Mouse (Mus musculus) C2C12 (cell line): ENCODE measurements at regions not wholly inside any gene's neighbourhood (a gene's known extent, or its start where the extent isn't known, plus 50 kb on each side); places are given as distances from the start of the nearest gene placed in this dataset.

Experiments
- H3K27me3 ChIP-seq: one replicate; pipeline ENCODE4 v1.6.1; 2011; ENCODE audit not compliant: control insufficient read depth, insufficient read depth, insufficient read length
- H3K36me3 ChIP-seq: one replicate; pipeline ENCODE4 v1.6.1; 2011; ENCODE audit not compliant: control insufficient read depth, insufficient read depth
- H3K4me3 ChIP-seq: one replicate; pipeline ENCODE4 v1.5.1; 2011; ENCODE audit warnings: mild to moderate bottlenecking, control low read depth; ENCODE audit not compliant: poor library complexity, insufficient read depth, severe bottlenecking
- H3K79me2 ChIP-seq: one replicate; pipeline ENCODE4 v1.6.1; 2011; ENCODE audit not compliant: control insufficient read depth, insufficient read depth
- H3K79me3 ChIP-seq: one replicate; pipeline ENCODE4 v1.6.1; 2011; ENCODE audit warnings: low read depth, control low read depth
- H3ac ChIP-seq: one replicate; pipeline ENCODE3; 2011; ENCODE audit warnings: low read depth; ENCODE audit not compliant: control insufficient read depth, insufficient read length
- CEBPB ChIP-seq: IDR thresholded peaks from one replicate; pipeline ENCODE4 v1.6.1; 2011; ENCODE audit warnings: low read depth, mild to moderate bottlenecking, control low read depth, moderate library complexity
- CTCF ChIP-seq: IDR thresholded peaks from one replicate; pipeline ENCODE4 v1.5.1; 2011; ENCODE audit not compliant: control insufficient read depth, insufficient read depth, insufficient read length
- FOSL1 ChIP-seq: IDR thresholded peaks from one replicate; pipeline ENCODE4 v1.8.0; 2011; ENCODE audit warnings: mild to moderate bottlenecking, low read length; ENCODE audit not compliant: poor library complexity, insufficient read depth, severe bottlenecking
- MAX ChIP-seq: IDR thresholded peaks from one replicate; pipeline ENCODE4 v1.6.1; 2011; ENCODE audit warnings: mild to moderate bottlenecking, control low read depth
- MYOD1 ChIP-seq: IDR thresholded peaks from one replicate; pipeline ENCODE4 v1.6.1; 2011; ENCODE audit warnings: low read depth; ENCODE audit not compliant: control insufficient read depth, insufficient read length
- MYOG ChIP-seq: IDR thresholded peaks from one replicate; pipeline ENCODE4 v1.6.1; 2011; ENCODE audit not compliant: control insufficient read depth, insufficient read length; ENCODE audit errors: extremely low read depth
- USF1 ChIP-seq: IDR thresholded peaks from one replicate; pipeline ENCODE4 v1.6.1; 2011; ENCODE audit warnings: low read depth, mild to moderate bottlenecking, control low read depth, moderate library complexity

DNA sequence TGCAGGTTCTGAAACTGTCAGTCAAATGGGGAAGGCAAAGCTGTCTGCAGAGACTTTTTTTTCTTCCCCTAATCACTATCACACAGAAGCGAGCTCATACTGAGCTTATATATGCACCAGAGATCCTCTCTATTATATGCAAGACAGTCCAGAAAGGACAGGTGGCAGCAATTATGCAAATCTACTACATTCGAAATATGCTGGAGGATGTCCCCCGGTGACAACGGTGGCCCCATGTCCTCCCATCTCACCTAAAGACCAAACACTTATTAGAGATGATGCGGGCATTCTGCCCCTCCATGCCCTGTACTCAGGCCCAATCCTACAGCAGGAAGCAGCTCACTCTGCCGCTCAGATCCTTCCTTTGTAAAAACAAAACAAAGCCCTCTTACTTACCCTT is 280.4 kb downstream of the Atp23 start:
- H3K4me3 ChIP-seq: no peak overlapping the region
- no peaks in the 10 kb centered on the region for H3K27me3 ChIP-seq
- no peaks in the 10 kb centered on the region for H3K36me3 ChIP-seq
- no peaks in the 10 kb centered on the region for H3K79me2 ChIP-seq
- H3ac ChIP-seq: no peak overlapping the region
- TF ChIP-seq MYOD1 (no peak), CTCF (no peak), MYOG (no peak), FOSL1 (no peak), MAX (no peak), CEBPB (no peak), USF1 (no peak)
- H3K79me3 ChIP-seq: no peaks in the 10 kb centered on the region

DNA sequence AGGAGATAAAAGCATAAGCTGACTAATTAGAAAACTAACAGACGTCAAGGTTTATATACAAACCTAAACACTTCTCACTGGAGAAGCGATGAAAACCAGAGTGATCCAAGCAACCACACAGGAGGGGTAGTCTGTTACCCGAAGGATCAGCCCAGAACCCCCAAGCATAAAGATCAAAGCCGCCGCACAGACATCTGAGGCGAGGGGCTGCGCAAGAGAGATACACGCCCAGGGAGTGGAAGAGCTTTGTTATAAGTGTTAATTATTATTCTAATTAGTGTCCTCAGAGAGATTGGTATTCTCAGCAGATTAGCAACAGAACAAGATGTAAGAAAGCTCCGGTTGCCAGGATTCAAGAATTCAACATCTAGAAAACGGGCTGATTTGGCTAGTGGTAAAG is 281.2 kb downstream of the Atp23 start:
- TF ChIP-seq FOSL1 (no peak), USF1 (no peak), MYOD1 (no peak)
- H3K79me2 ChIP-seq: no peaks in the 10 kb centered on the region
- H3ac ChIP-seq: no peak overlapping the region
- H3K79me3 ChIP-seq: no peaks in the 10 kb centered on the region
- no peak overlapping the region for H3K4me3 ChIP-seq
- no peaks in the 10 kb centered on the region for H3K36me3 ChIP-seq
- H3K27me3 ChIP-seq: no peaks in the 10 kb centered on the region

DNA sequence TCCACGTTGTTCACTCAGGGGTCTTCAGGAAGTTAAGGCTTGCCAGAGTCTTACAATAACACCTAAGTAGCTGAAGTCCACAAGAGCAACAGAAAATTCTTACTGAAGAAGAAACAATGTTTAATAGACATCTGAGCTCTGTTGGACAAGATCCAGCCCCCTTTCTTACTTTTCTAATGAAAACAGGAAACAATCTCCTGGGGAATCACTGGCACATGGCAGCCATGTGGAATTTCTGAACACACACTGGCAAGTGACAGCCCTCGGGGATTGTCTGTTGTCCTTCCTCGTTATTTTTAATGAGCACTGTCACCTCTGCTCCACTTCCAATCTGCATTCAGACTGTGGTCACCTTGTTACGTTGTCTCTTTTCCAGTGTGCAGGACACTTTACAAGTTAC is 288.9 kb downstream of the Atp23 start:
- TF ChIP-seq MAX: no peak
- no peak for TF ChIP-seq CEBPB
- TF ChIP-seq MYOG: no peak
- no peak for TF ChIP-seq MYOD1
- TF ChIP-seq CTCF: no peak
- TF ChIP-seq FOSL1: no peak
- Histone ChIP-seq H3K27me3 (no peaks in the 10 kb centered on the region), H3K79me2 (no peaks in the 10 kb centered on the region), H3K36me3 (no peaks in the 10 kb centered on the region), H3K79me3 (no peaks in the 10 kb centered on the region), H3ac (no peak overlapping the region), H3K4me3 (no peak overlapping the region)

GRCm38 (mm10) chr10:126610506-126610905 is 290.6 kb downstream of the Atp23 start:
- Histone ChIP-seq H3K79me2 (no peaks in the 10 kb centered on the region), H3K4me3 (no peak overlapping the region), H3ac (no peak overlapping the region), H3K79me3 (no peaks in the 10 kb centered on the region), H3K27me3 (no peaks in the 10 kb centered on the region), H3K36me3 (no peaks in the 10 kb centered on the region)
- TF ChIP-seq USF1 (no peak), MAX (no peak), MYOG (no peak), MYOD1 (no peak), CTCF (no peak), FOSL1 (no peak), CEBPB (no peak)

DNA sequence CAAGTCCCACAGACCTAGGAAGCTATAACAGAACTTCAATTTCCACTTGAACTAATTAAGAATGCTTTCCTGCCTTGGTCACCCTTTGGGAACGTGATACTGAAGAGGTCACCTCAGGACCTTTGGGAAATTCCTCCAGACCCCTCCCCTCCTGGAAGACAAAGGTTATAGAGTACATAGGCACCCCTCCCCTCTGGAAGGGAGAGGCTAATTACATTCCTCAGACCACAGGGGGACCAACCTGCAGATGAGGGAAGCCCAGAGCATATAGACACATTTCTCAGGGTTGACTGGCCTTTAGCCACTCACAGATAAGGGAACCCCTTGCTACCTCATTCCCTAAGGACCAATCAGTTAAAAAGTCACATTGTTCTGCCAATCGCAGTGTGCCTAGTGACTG is 301.5 kb downstream of the Atp23 start:
- no peaks in the 10 kb centered on the region for H3K79me2 ChIP-seq
- no peaks in the 10 kb centered on the region for H3K36me3 ChIP-seq
- no peak overlapping the region for H3K4me3 ChIP-seq
- no peak overlapping the region for H3ac ChIP-seq
- H3K79me3 ChIP-seq: no peaks in the 10 kb centered on the region
- H3K27me3 ChIP-seq: no peaks in the 10 kb centered on the region
- TF ChIP-seq CTCF (no peak), CEBPB (no peak), MYOG (no peak), MYOD1 (no peak), FOSL1 (no peak), USF1 (no peak), MAX (no peak)

GRCm38 (mm10) chr10:126568155-126568554 is 333.0 kb downstream of the Atp23 start:
- Histone ChIP-seq H3K27me3 (no peaks in the 10 kb centered on the region), H3K79me2 (no peaks in the 10 kb centered on the region), H3K4me3 (no peak overlapping the region), H3K36me3 (no peaks in the 10 kb centered on the region), H3K79me3 (no peaks in the 10 kb centered on the region), H3ac (no peak overlapping the region)
- TF ChIP-seq USF1: no peak
- TF ChIP-seq MYOG: no peak
- no peak for TF ChIP-seq FOSL1
